Mouse (Mus musculus): ENCODE measurements at regions not wholly inside any gene's neighbourhood (a gene's known extent, or its start where the extent isn't known, plus 50 kb on each side); places are given as distances from the start of the nearest gene placed in this dataset.

DNA sequence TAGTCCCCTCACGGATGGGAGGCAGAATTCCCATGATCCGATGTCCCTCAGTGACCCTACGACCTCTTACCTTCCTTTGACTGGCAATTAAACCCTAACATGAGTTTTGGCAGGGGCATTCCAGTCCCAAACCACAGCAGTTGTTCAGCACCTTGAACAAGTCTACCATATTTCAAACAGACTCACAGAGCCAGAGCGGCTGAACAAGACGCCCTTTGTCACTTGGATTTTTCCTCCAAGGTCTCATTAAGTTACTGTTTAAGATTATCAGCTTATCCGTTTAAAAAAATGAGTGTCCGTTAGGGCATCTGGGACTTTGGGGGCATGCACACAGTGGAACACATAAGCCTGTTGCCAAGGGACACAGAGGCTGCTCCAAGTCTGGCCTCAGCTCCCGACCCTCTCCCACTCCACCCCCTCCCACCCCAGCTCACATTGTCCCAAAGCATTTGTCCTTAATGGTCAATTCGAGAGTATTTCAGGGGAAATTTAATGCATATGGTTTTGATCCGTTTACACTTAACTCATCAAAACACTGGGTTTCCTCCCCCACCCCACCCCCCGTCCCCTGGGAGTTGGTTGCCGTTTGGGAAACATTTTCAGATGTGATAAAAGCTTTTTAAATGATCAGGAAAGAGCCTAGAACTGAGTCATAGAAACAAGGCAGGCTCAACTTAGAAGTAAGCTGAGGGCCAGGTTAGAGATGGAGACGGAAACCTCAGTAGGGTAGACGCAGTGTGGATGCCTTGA lies 87.4 kb upstream of the Habp2 start:
- Histone ChIP-seq H3K27ac (replicated peaks) (no peak overlapping the region), H3K4me3 (no peak overlapping the region), H3K36me3 (no peaks in the 10 kb centered on the region), H3K9ac (replicated peaks) (no peak overlapping the region), H3K9me3 (no peaks in the 10 kb centered on the region), H3K4me2 (replicated peaks) (no peak overlapping the region), H3K27me3 (peaks cover 8% of the 10 kb centered on the region), H3K4me1 (peaks cover 13% of the 10 kb centered on the region)
- no peak for ATAC-seq (ENCODE audit: low FRiP score, low read depth)
- WGBS = 49% methylated on average over 14 of the region's 14 CpGs

DNA sequence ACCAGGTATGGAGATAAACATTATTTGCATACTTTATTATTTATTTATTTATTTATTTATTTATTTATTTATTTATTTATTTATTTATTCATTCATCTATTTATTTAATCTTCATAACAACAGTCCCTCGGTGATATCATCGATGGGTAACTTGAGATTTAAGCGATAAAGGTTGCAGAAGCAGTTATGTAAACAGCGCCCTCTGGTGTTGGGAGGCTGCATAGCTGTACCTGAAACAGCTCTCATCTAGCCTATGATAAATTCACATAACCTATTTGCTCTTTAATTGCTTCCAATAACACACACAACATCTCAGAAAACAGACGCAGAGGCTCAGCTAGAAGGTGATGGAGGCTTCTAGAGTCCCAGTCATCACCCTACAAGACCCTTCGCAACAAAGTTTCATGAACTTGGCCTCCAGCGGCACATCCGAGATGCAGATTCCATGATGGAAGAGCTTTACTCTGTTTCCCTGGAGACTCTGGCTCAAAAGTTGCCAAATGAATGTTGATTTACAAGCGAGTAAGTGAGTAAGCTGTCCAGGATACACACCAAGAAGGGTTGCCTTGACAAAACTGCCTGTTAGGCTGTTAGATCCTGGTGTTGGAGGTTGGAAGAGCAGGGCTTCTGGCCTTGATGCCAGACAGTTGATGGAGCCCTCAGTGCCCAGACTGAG lies 85.8 kb upstream of the Habp2 start:
- peaks cover 8% of the 10 kb centered on the region for H3K27me3 ChIP-seq
- no peak overlapping the region for H3K9ac ChIP-seq (replicated peaks)
- no peak for ATAC-seq (ENCODE audit: low FRiP score, low read depth)
- H3K4me3 ChIP-seq = no peak overlapping the region
- H3K4me1 ChIP-seq = peaks cover 12% of the 10 kb centered on the region
- no peaks in the 10 kb centered on the region for H3K36me3 ChIP-seq
- WGBS = 88% methylated on average over 9 of the region's 9 CpGs
- no peak overlapping the region for H3K4me2 ChIP-seq (replicated peaks)
- H3K27ac ChIP-seq (replicated peaks) = no peak overlapping the region
- H3K9me3 ChIP-seq = no peaks in the 10 kb centered on the region

DNA sequence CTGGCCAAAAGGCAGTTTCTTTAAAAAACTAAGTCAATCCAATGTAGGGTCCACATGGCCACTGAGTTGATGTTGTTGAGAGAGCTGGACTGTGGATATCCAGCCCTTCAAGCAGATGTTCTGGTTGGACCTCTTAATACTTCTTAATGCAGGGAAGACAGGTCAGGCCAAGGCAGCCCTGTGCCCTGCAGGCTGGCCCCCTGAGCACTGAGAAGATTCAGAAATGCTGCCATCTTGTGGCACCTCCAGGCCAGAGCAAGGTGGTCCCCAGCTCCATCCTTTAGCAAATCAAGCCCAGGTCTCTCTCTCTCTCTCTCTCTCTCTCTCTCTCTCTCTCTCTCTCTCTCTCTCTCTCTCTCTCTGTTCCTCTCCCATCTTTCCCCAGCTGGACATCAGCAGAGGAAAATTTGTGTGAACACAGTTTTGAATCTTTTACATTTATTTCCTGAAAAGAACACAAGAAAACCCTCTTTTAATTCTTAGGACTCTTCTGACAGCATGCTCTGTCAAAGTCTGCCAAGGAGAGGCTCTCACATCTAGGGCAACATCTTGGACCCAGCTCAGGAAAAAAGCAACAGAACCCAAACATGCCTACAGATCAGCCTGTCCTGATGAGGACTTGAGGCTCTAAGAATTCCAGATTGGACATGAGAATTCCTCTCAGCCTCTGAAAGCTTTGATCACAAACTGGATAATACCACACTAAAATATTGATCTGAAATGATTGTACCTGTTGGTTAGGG lies 85.0 kb upstream of the Habp2 start:
- no peak overlapping the region for H3K4me2 ChIP-seq (replicated peaks)
- no peak overlapping the region for H3K4me3 ChIP-seq
- H3K9ac ChIP-seq (replicated peaks) = no peak overlapping the region
- H3K9me3 ChIP-seq = no peaks in the 10 kb centered on the region
- peaks cover 7% of the 10 kb centered on the region; the same call in 1 of the 2 replicates for H3K4me1 ChIP-seq
- no peak overlapping the region; the same call in 1 of the 2 replicates for H3K27ac ChIP-seq (replicated peaks)
- no peaks in the 10 kb centered on the region for H3K36me3 ChIP-seq
- peak; percentile 56; the same call in 1 of the 2 replicates for ATAC-seq (ENCODE audit: low FRiP score, low read depth)
- H3K27me3 ChIP-seq = peaks cover 3% of the 10 kb centered on the region

DNA sequence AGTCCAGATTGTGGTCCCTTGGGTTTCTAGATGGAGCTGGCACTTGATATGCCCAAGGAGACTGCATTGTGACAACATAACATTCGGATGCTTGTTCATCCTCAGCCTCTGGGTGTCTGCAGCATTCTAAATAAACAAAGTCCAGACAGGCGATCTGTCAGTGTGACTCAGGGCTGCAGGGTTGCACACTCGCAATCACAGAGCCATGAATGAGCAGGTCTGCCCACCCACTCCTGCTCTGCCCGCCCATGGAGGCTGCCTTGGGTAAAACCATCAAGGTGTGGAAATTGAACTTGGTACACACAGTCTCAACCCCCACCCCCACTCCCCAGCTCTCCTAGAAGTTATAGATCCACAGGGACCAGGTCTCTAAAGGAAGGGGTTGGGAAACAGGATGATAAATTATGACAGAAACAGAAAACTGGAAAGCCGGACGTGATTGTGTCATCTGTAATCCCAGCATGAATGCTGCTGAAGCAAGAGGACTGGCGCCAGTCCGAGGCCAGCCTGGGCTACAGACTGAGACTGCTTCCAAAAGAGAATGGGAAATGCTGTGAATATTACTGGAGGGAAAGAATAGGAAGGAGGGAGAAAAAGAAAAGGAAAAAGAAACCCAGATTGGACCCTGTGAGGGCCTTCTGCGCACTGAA lies 84.3 kb upstream of the Habp2 start:
- Histone ChIP-seq H3K4me2 (replicated peaks) (no peak overlapping the region), H3K27me3 (no peaks in the 10 kb centered on the region), H3K27ac (replicated peaks) (no peak overlapping the region), H3K9me3 (no peaks in the 10 kb centered on the region), H3K4me1 (peaks cover 7% of the 10 kb centered on the region; the same call in 1 of the 2 replicates), H3K36me3 (no peaks in the 10 kb centered on the region), H3K4me3 (no peak overlapping the region), H3K9ac (replicated peaks) (no peak overlapping the region)
- ATAC-seq (ENCODE audit: low FRiP score, low read depth) = no peak
- WGBS = 79% methylated on average over 9 of the region's 9 CpGs

DNA sequence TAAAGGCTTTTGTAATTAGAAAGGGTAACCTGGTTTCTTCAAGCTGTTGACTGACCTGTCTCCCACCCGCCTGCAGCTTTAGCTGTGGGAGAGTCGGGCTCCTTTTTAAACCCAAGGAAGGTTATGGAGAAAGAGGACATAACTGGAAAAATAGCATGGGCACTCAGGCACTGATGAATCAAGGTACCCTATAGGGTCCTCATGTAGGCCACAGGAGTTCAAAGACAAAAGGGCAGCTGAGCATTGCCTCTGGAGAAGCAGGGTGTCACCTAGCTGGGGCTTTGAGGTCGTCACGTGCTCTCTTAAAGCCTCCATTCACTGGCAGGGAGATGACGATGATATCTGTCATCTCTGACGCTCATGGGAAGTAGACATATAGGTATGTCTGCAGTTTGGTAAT lies 68.4 kb upstream of the Habp2 start:
- no peaks in the 10 kb centered on the region for H3K27me3 ChIP-seq
- WGBS = 89% methylated on average over 6 of the region's 6 CpGs

DNA sequence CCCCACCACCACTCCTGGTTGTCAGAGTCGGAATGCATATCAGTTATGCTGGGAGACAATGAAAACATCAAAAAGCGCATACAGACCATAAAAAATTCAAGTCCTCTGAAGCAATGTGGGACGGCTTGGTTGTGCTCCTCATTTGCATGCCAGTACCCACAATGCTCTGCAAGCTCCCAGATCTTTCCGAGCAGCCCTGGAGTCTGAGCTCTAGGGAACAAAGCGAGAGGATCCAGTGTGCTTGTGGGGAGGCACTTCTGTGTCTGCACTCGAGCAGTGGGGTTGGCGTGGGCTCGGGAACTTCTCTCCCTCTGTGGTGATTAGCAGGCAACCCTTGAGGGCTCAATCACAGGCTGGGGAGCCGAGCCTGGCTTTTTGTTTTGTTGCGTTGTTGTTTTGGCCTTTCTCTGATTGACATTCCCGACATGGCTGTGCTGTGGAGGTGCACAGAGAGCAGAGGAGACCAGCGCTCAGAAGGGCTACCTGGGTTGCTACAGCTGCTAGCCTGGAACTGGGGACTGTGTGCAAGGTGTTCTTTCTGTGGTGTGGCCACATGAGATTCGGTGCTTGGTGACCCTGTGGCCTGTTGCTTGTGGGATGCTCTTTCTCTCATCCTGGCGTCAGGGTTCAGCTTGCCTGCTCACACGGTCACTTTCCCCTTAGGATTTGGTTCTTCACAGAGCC lies 66.1 kb upstream of the Habp2 start:
- no peak overlapping the region for H3K4me3 ChIP-seq
- H3K9me3 ChIP-seq = no peaks in the 10 kb centered on the region
- no peak for ATAC-seq (ENCODE audit: low FRiP score, low read depth)
- H3K4me2 ChIP-seq (replicated peaks) = 0 out of 2 replicates have a peak overlapping the region, but pooled peaks have one; percentile 5
- H3K27me3 ChIP-seq = 0 out of 2 replicates have a peak, but pooled peaks cover 4% of the 10 kb centered on the region
- peak overlapping the region; percentile 56 for H3K27ac ChIP-seq (replicated peaks)
- WGBS = 50% methylated on average over 15 of the region's 15 CpGs
- H3K4me1 ChIP-seq = peaks cover 11% of the 10 kb centered on the region; the same call in 1 of the 2 replicates
- H3K36me3 ChIP-seq = no peaks in the 10 kb centered on the region
- 0 out of 2 replicates have a peak overlapping the region, but pooled peaks have one; percentile 11 for H3K9ac ChIP-seq (replicated peaks)

More for the DNA sequence above, 68.4 kb upstream of the Habp2 start:
- Histone ChIP-seq H3K9ac (replicated peaks) (no peak overlapping the region), H3K27ac (replicated peaks) (no peak overlapping the region), H3K4me1 (peaks cover 11% of the 10 kb centered on the region; the same call in 1 of the 2 replicates), H3K4me2 (replicated peaks) (no peak overlapping the region), H3K36me3 (no peaks in the 10 kb centered on the region), H3K4me3 (no peak overlapping the region), H3K9me3 (no peaks in the 10 kb centered on the region)
- ATAC-seq (ENCODE audit: low FRiP score, low read depth) = no peak

DNA sequence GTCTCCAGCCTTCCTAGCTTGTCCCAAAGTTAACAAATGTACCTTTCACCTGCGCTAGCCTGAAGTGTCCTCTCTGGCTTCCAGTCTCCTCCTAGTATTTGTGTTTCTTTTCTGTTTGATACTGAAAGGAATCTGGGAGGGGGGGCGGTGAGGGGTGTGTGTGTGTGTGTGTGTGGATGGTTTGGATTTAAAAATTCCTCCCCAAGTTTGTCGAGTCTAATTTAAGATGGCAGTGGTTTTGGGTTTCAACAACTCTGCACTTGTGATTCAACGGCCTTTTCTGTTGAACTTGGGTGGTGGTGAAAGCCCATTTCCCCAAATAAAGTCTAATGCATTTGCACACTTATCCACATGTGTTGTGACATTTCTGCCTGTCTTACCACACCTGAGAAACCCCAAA lies 64.4 kb upstream of the Habp2 start:
- Histone ChIP-seq H3K27ac (replicated peaks) (no peak overlapping the region), H3K4me1 (peaks cover 11% of the 10 kb centered on the region; the same call in 1 of the 2 replicates), H3K9ac (replicated peaks) (no peak overlapping the region), H3K4me2 (replicated peaks) (no peak overlapping the region), H3K9me3 (no peaks in the 10 kb centered on the region), H3K4me3 (no peak overlapping the region), H3K27me3 (0 out of 2 replicates have a peak, but pooled peaks cover 4% of the 10 kb centered on the region), H3K36me3 (no peaks in the 10 kb centered on the region)
- 91% methylated on average over 4 of the region's 4 CpGs for WGBS
- no peak for ATAC-seq (ENCODE audit: low FRiP score, low read depth)

DNA sequence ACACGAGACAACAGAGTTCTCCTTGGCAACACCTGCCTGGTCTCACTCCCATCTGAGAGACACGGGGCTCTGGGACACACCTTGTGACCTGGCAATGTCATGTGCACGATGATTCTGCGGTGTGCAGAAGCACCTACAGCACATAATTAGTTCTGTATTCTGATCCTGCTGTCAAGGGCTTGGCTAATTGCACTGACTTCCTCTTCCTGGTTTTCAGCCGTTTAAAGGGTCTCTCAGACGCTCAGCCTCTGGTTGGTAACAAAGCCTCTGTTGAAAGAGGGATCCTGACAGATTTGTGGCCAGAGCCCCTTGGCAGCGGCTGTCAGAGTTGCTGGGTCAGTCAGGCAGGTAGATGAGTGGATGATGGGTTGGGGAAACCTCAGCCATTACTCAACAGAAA lies 61.9 kb upstream of the Habp2 start:
- Histone ChIP-seq H3K27ac (replicated peaks) (no peak overlapping the region), H3K36me3 (no peaks in the 10 kb centered on the region), H3K27me3 (0 out of 2 replicates have a peak, but pooled peaks cover 4% of the 10 kb centered on the region), H3K9ac (replicated peaks) (no peak overlapping the region), H3K4me2 (replicated peaks) (no peak overlapping the region), H3K9me3 (no peaks in the 10 kb centered on the region), H3K4me1 (peaks cover 11% of the 10 kb centered on the region; the same call in 1 of the 2 replicates), H3K4me3 (no peak overlapping the region)
- no peak for ATAC-seq (ENCODE audit: low FRiP score, low read depth)
- WGBS = 67% methylated on average over 7 of the region's 7 CpGs

DNA sequence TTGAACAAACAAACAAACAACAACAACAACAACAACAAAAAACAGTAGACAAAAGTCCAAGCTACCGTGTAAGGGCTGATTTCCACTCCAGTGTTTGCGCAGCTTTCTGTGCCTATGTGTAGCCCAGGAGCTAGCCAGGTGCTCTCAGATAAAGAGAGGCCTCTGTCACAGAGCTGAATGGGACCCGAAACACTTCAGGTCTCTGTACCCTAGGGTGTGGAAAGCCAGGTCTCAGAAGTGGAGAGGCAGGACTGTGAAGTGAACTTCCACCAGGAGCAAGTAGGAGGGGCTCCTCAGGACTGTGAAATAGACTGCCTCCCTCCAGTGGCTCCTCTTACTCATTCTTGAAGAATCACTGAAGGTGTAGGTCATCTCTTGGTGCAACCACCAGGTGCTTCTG lies 61.4 kb upstream of the Habp2 start:
- 0 out of 2 replicates have a peak, but pooled peaks cover 4% of the 10 kb centered on the region for H3K27me3 ChIP-seq
- H3K27ac ChIP-seq (replicated peaks) = no peak overlapping the region
- peaks cover 9% of the 10 kb centered on the region; the same call in 1 of the 2 replicates for H3K4me1 ChIP-seq
- H3K4me3 ChIP-seq = no peak overlapping the region
- ATAC-seq (ENCODE audit: low FRiP score, low read depth) = no peak
- no peaks in the 10 kb centered on the region for H3K9me3 ChIP-seq
- H3K4me2 ChIP-seq (replicated peaks) = no peak overlapping the region
- H3K36me3 ChIP-seq = no peaks in the 10 kb centered on the region
- WGBS = 84% methylated on average over 3 of the region's 3 CpGs
- no peak overlapping the region for H3K9ac ChIP-seq (replicated peaks)

DNA sequence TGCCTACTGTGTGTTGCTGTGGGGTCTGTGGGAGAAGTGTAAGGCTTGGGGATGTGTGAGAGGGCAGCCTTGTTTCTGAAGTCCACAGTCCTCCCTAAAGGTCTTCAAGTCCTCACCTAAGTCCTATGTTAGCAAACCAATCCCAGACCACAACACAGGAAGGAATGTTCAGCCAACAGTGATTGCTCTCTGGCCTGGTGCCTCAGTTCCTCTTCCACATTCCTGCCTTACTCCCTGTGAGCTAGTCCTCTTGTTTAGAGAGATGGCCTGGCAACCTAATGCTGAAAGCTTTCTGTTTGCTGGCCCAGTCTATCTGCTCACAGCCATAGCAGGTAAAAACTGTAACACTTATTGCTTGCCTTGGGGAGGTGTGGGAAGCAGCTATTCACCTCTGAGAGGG lies 58.4 kb upstream of the Habp2 start:
- ATAC-seq (ENCODE audit: low FRiP score, low read depth) = no peak
- Histone ChIP-seq H3K27me3 (0 out of 2 replicates have a peak, but pooled peaks cover 4% of the 10 kb centered on the region), H3K9me3 (peaks cover 3% of the 10 kb centered on the region; the same call in 1 of the 2 replicates), H3K4me1 (peaks cover 15% of the 10 kb centered on the region), H3K36me3 (no peaks in the 10 kb centered on the region), H3K4me3 (no peak overlapping the region), H3K4me2 (replicated peaks) (no peak overlapping the region), H3K27ac (replicated peaks) (no peak overlapping the region), H3K9ac (replicated peaks) (no peak overlapping the region)

DNA sequence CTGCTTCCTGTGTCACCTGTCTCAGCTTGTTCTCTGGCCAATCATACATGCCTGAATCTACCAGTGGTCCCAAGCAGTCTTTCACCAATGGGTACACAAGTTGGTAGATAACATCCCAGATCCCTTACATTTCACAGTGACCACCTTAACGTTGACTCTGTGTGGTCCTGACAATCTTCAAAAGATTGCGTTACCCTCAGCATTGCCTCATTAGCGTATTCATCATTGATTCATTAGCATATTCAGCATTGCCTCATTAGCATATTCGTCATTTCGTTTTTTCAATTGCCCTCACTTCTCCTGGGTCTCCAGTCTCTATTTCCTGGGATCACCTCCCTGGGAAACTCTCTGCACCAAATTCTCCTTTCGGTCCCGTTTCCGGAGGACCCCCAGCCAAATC lies 55.5 kb upstream of the Habp2 start:
- no peak for ATAC-seq (ENCODE audit: low FRiP score, low read depth)
- Histone ChIP-seq H3K4me3 (no peak overlapping the region), H3K4me2 (replicated peaks) (no peak overlapping the region), H3K4me1 (peaks cover 18% of the 10 kb centered on the region), H3K27ac (replicated peaks) (0 out of 2 replicates have a peak overlapping the region, but pooled peaks have one; percentile 27), H3K9me3 (peaks cover 3% of the 10 kb centered on the region; the same call in 1 of the 2 replicates), H3K9ac (replicated peaks) (no peak overlapping the region), H3K27me3 (no peaks in the 10 kb centered on the region), H3K36me3 (no peaks in the 10 kb centered on the region)
- WGBS = 73% methylated on average over 8 of the region's 8 CpGs
